Mouse (Mus musculus) ES-E14 (cell line): ENCODE data around the gene Vezf1. TPM values are rescaled to one million over a fixed set of nuclear protein-coding genes. Genes with fewer than 3 reads are reported as not detected.
A peak's percentile ranks its signal among the peaks of the same experiment; 100 is the strongest.

ENCODE experiments used
- DNase-seq: peaks from one replicate; pipeline ENCODE4 v3.0.0-alpha.2; 2013; ENCODE audit warnings: low read depth, low spot score
- H3K27ac ChIP-seq: 2 replicates; pipeline ENCODE4 v1.5.1; 2012; ENCODE audit warnings: low read depth, mild to moderate bottlenecking, low read length, moderate library complexity, mixed read lengths; ENCODE audit not compliant: poor library complexity, insufficient read depth, severe bottlenecking
- H3K36me3 ChIP-seq: 2 replicates; pipeline ENCODE4 v1.6.1; 2012; ENCODE audit warnings: mild to moderate bottlenecking, low read length, moderate library complexity, mixed read lengths; ENCODE audit not compliant: control insufficient read depth, poor library complexity, insufficient read depth, severe bottlenecking
- H3K4me1 ChIP-seq, 2 experiments: fragments of 150-350 bp in 1 of 2; sonication (generic) in 1 of 2; 2 replicates each; pipeline ENCODE4 v1.6.1; 2012; ENCODE audit warnings: low read length in 2 of 2, mild to moderate bottlenecking in 1 of 2, mixed read lengths in 1 of 2; ENCODE audit not compliant: control insufficient read depth in 2 of 2, insufficient read depth in 2 of 2, poor library complexity in 1 of 2
- H3K4me3 ChIP-seq, 2 experiments: fragments of 150-350 bp in 1 of 2; sonication (generic) in 1 of 2; 2 replicates each; pipeline ENCODE4 v1.5.1; 2012; ENCODE audit warnings: low read length in 2 of 2, low read depth in 1 of 2, mild to moderate bottlenecking in 1 of 2, mixed read lengths in 1 of 2; ENCODE audit not compliant: insufficient read depth in 1 of 2, poor library complexity in 1 of 2, severe bottlenecking in 1 of 2
- H3K9ac ChIP-seq: 2 replicates; pipeline ENCODE4 v1.6.1; 2012; ENCODE audit warnings: low read depth, mild to moderate bottlenecking, low read length, mixed read lengths; ENCODE audit not compliant: poor library complexity, insufficient read depth, severe bottlenecking
- H3K9me3 ChIP-seq: fragments of 150-350 bp; sonication (generic); 2 replicates; pipeline ENCODE4 v1.6.1; 2012; ENCODE audit warnings: low read depth, mild to moderate bottlenecking, low read length; ENCODE audit not compliant: control insufficient read depth, insufficient read depth
- CHD2 ChIP-seq: IDR thresholded peaks from 2 replicates; pipeline ENCODE4 v1.6.1; 2014; ENCODE audit warnings: mild to moderate bottlenecking, low read depth, low read length, inconsistent platforms
- HCFC1 ChIP-seq: IDR thresholded peaks from 2 replicates; pipeline ENCODE4 v1.6.1; 2012; ENCODE audit warnings: low read length, inconsistent platforms, borderline replicate concordance; ENCODE audit not compliant: insufficient read depth
- MAFK ChIP-seq: IDR thresholded peaks from 2 replicates; pipeline ENCODE4 v1.6.1; 2014; ENCODE audit warnings: mild to moderate bottlenecking, low read depth, low read length, inconsistent platforms; ENCODE audit not compliant: insufficient read depth
- ZC3H11A ChIP-seq: IDR thresholded peaks from 2 replicates; pipeline ENCODE4 v1.6.1; 2012; ENCODE audit warnings: low read depth, mild to moderate bottlenecking, inconsistent platforms, low read length, borderline replicate concordance
- ZNF384 ChIP-seq: IDR thresholded peaks from 2 replicates; pipeline ENCODE4 v1.6.1; 2012; ENCODE audit warnings: low read depth, low read length, inconsistent platforms
- in situ Hi-C, 2 experiments: fragments of 600-800 bp; cut with MboI; formaldehyde crosslinking; loops; one replicate each; pipeline ENCODE4 v1.15.1; 2025; ENCODE audit warnings: low sequenced_read_pairs in 2 of 2, inconsistent platforms in 1 of 2; ENCODE audit not compliant: unreplicated experiment in 2 of 2
- total RNA-seq: library from RNA; depleted of rRNA; stranded (reverse); fragments of 300-350 nt; gene quantifications from 2 replicates; pipeline ENCODE4 v1.2.3, GENCODE M21; 2012; rRNA removed

Gene Vezf1
- total RNA-seq, 1 experiment: 13.2 TPM

DNA sequence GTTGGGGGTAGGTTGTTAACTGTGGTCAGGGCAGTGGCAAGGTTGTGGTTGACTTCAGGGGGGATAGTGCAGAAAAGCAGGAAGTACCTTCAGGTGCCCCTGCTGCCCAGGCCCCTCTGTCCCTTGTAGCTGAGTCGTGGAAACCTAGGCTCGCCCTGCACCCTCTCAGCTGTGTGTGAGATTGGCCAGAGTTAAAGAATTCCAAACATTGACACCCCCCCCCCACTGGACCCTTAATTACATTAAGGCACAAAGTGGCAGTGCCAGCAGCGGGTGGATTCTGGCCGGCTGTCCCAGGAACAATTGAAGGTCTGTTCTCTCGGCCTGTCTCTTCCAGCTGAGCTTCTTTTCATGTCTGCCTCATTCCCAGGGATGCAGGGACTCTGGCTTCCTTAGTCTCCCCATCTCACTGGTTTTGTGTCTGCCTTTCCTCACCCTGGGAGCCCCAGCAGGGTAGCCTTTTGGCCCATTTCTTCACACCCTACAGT lies 58.3 kb downstream of the Vezf1 start:
- Histone ChIP-seq H3K9ac (no peak overlapping the region), H3K4me1 (peaks cover 6 to 36% of the 10 kb centered on the region in 2 experiments), H3K27ac (no peak overlapping the region), H3K4me3 (no peak overlapping the region), H3K9me3 (no peaks in the 10 kb centered on the region), H3K36me3 (no peaks in the 10 kb centered on the region)
- DNase-seq: no peak
- TF ChIP-seq ZNF384: no peak
- no peak for TF ChIP-seq CHD2
- no peak for TF ChIP-seq HCFC1
- TF ChIP-seq MAFK: no peak
- no peak for TF ChIP-seq ZC3H11A
- in situ Hi-C loops: no loop called here

DNA sequence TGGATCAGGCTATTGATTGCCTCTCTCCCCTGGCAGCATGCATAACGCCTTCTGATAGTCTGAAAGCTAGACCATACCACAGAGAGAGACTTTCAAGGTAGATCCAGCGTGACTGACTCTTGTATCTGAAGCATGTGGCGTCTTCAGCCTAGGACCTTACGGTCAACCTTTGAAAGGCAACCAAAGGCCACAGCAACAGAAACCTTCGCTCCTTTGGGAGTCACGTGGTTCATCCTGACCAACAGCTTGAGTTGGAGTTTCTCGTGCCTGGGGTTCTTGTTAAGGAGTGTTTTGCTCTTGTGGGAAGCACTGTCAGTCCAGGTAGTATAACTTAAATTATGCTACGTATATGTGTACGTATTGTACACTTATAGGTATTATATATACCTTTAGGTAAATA lies 60.4 kb downstream of the Vezf1 start:
- peaks cover 5 to 34% of the 10 kb centered on the region in 2 experiments for H3K4me1 ChIP-seq
- no peak overlapping the region for H3K27ac ChIP-seq
- no peak for TF ChIP-seq ZNF384
- TF ChIP-seq ZC3H11A: no peak
- TF ChIP-seq CHD2: no peak
- no peak for TF ChIP-seq MAFK
- no peak for TF ChIP-seq HCFC1
- H3K9ac ChIP-seq: no peak overlapping the region
- in situ Hi-C loops: no loop called here
- H3K9me3 ChIP-seq: no peaks in the 10 kb centered on the region
- no peak for DNase-seq
- no peak overlapping the region for H3K4me3 ChIP-seq
- no peaks in the 10 kb centered on the region for H3K36me3 ChIP-seq

DNA sequence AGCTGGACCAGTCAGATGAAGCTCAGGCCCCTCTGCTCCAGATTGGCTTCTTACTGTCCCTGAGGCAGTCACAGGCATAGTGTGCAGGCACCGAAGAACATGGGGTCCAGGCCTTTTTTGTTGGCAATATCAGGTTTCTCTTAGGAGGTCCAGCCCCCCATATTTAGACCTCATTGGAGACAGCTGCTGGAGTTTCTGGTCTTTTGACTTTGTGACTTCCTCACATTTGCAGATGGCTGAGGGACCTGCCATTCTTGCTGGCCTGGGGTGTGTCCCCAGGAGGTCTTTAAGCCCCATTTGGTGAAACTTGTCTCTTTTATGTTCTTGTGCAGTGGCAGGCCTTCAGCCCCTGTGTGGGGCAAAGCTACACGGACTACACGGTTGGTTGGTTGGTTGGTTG lies 61.2 kb downstream of the Vezf1 start:
- Histone ChIP-seq H3K4me3 (no peak overlapping the region), H3K27ac (no peak overlapping the region), H3K36me3 (no peaks in the 10 kb centered on the region), H3K9ac (no peak overlapping the region), H3K9me3 (no peaks in the 10 kb centered on the region), H3K4me1 (peaks cover 4 to 27% of the 10 kb centered on the region in 2 experiments)
- in situ Hi-C loops: no loop called here
- TF ChIP-seq HCFC1: no peak
- TF ChIP-seq ZC3H11A: no peak
- no peak for TF ChIP-seq CHD2
- TF ChIP-seq ZNF384: no peak
- no peak for TF ChIP-seq MAFK
- no peak for DNase-seq

DNA sequence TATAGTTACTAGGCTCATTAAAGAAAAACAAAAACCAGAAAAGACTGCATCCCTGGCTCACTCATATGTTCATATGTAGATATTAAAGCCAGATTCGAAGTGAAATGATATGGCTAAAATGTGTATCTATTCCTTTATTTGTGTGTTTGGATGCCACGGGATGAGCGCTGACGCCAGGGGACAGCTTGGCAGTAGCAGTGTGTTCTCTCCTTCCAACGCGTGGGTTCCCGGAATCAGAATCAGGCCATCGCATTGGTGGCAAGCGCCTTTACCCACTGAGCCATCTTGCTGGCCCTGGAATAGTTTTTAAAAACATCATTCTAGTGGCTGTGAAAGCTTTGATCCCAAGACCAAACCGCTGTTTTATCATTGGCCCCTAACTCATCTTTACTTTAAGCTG lies 61.9 kb downstream of the Vezf1 start:
- no peak for DNase-seq
- Histone ChIP-seq H3K27ac (no peak overlapping the region), H3K36me3 (no peaks in the 10 kb centered on the region), H3K4me3 (no peak overlapping the region), H3K9me3 (no peaks in the 10 kb centered on the region), H3K4me1 (peaks cover 4 to 27% of the 10 kb centered on the region in 2 experiments), H3K9ac (no peak overlapping the region)
- in situ Hi-C loops: no loop called here
- no peak for TF ChIP-seq ZNF384
- TF ChIP-seq ZC3H11A: no peak
- TF ChIP-seq CHD2: no peak
- TF ChIP-seq HCFC1: no peak
- TF ChIP-seq MAFK: no peak

DNA sequence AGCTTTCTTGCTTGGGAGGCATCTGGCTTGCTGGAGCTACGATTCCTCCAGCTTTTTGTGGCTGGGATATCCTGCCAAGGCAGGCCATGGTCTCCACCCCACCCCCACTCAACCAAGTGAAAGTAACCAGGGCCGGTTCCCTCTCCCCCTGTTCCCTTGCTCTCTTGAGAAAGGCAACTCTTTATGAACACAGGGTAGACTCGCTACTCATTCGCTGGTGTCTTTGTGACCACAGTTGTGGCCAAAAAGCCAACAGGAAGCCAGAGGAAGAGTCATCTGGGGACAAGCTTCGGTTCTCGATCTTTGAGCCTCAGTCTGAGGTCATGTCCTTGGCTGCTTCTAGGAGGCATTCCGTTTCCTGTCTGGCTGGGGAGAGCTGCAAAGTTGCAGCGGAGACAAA lies 63.8 kb downstream of the Vezf1 start:
- TF ChIP-seq ZNF384 (no peak), CHD2 (no peak), MAFK (no peak), ZC3H11A (no peak), HCFC1 (no peak)
- Histone ChIP-seq H3K9me3 (no peaks in the 10 kb centered on the region), H3K36me3 (no peaks in the 10 kb centered on the region), H3K4me1 (peaks cover 4 to 32% of the 10 kb centered on the region in 2 experiments), H3K4me3 (peak overlapping the region in 1 of 2 experiments; percentile 19; a peak in 1 of 4 replicates), H3K27ac (peak overlapping the region; percentile 69), H3K9ac (peak overlapping the region; percentile 42; the same call in 1 of the 2 replicates)
- in situ Hi-C loops: no loop called here
- no peak for DNase-seq

Other genes with a start within 250 kb of the Vezf1 start
- not detected in 2 replicates for gene Lpo, start 240.0 kb upstream of the Vezf1 start, total RNA-seq
- 14.2 and 21.1 TPM in 2 replicates for gene Mks1, start 215.1 kb upstream of the Vezf1 start, total RNA-seq
- 0.31 and 0.53 TPM in 2 replicates for gene Epx, start 192.7 kb upstream of the Vezf1 start, total RNA-seq
- not detected in 2 replicates for gene Olfr462, start 176.0 kb upstream of the Vezf1 start, total RNA-seq
- gene Olfr463, start 170.9 kb upstream of the Vezf1 start, total RNA-seq: not detected in 2 replicates
- not detected in 2 replicates for gene Olfr464, start 147.3 kb upstream of the Vezf1 start, total RNA-seq
- gene Dynll2, start 80.7 kb upstream of the Vezf1 start, total RNA-seq: 18.3 and 35.8 TPM in 2 replicates
- 369 and 432 TPM in 2 replicates for gene Srsf1, start 20.9 kb upstream of the Vezf1 start, total RNA-seq
- 8.0 and 8.7 TPM in 2 replicates for gene Cuedc1, start 29.8 kb downstream of the Vezf1 start, total RNA-seq
- gene Mrps23, start 136.1 kb downstream of the Vezf1 start, total RNA-seq: 94.7 and 139 TPM in 2 replicates
- 0.37 TPM in 1 of 2 replicates, not detected in the other for gene Ccdc182, start 225.8 kb downstream of the Vezf1 start, total RNA-seq